Mouse (Mus musculus): ENCODE measurements at regions not wholly inside any gene's neighbourhood (a gene's known extent, or its start where the extent isn't known, plus 50 kb on each side); places are given as distances from the start of the nearest gene placed in this dataset.

GRCm38 (mm10) chr2:3890462-3890861 lies 127.1 kb upstream of the Frmd4a start:
- DNase-seq (ENCODE audit: extremely low read depth), result no peak
- no peak overlapping the region for H3K27ac ChIP-seq (ENCODE audit: insufficient read depth, low read depth)
- H3K4me2 ChIP-seq (ENCODE audit: insufficient read depth, low read depth, poor library complexity, severe bottlenecking), result no peak overlapping the region
- in situ Hi-C loops (cut with MboI; ENCODE audit: low pct_ligation_motif_present, low pct_unique_long_range_greater_than_20kb, low sequenced_read_pairs) (no loop called here), dilution Hi-C loops (cut with MboI; ENCODE audit: extremely low pct_ligation_motif_present, extremely low pct_unique_long_range_greater_than_20kb, low sequenced_read_pairs) (no loop called here)
- no peaks in the 10 kb centered on the region for H3K36me3 ChIP-seq (replicated peaks in 1 of 2; ENCODE audit: control insufficient read depth in 1 of 2, insufficient read depth in 1 of 2, low read length in 1 of 2)
- TF ChIP-seq NELFE (IDR thresholded peaks at IDR 0.05; ENCODE audit: low read depth, low read length) (no peak), MAZ (IDR thresholded peaks at IDR 0.05; ENCODE audit: low read depth, low read length) (no peak), SIN3A (IDR thresholded peaks at IDR 0.05; ENCODE audit: low read length) (no peak), MXI1 (IDR thresholded peaks at IDR 0.05; ENCODE audit: low read depth, low read length) (no peak), RAD21 (IDR thresholded peaks at IDR 0.05; ENCODE audit: low read depth, low read length) (no peak), UBTF (IDR thresholded peaks at IDR 0.05; ENCODE audit: low read depth, low read length) (no peak), ELF1 (IDR thresholded peaks at IDR 0.05; ENCODE audit: low read depth, low read length) (no peak), ZC3H11A (IDR thresholded peaks at IDR 0.05; ENCODE audit: low read depth, low read length) (no peak), TCF12 (IDR thresholded peaks at IDR 0.05; ENCODE audit: low read depth, low read length) (no peak), JUN (IDR thresholded peaks at IDR 0.05; ENCODE audit: insufficient read depth, low read depth, low read length) (no peak), BHLHE40 (IDR thresholded peaks at IDR 0.05; ENCODE audit: low read depth, low read length) (no peak)
- H3K4me1 ChIP-seq (ENCODE audit: control insufficient read depth in 1 of 2, insufficient read depth in 2 of 2), result 0 out of 4 replicates have a peak, but pooled peaks cover 0 to 3% of the 10 kb centered on the region in 2 experiments
- H3K27me3 ChIP-seq (replicated peaks), result no peaks in the 10 kb centered on the region
- H3K9ac ChIP-seq (ENCODE audit: insufficient read depth, low read depth), result no peak overlapping the region
- no peaks in the 10 kb centered on the region for H3K9me3 ChIP-seq (replicated peaks; ENCODE audit: low read length)
- 0 out of 2 replicates have a peak, but pooled peaks cover 2% of the 10 kb centered on the region for H3K79me2 ChIP-seq (replicated peaks; ENCODE audit: control insufficient read depth, extremely low read depth, insufficient read depth, poor library complexity, severe bottlenecking)
- H3K4me3 ChIP-seq (replicated peaks in 1 of 3; ENCODE audit: low read depth in 2 of 3, low read length in 2 of 3, poor library complexity in 1 of 3), result no peak overlapping the region

GRCm38 (mm10) chr2:3907026-3907425 lies 110.5 kb upstream of the Frmd4a start:
- Histone ChIP-seq H3K4me1 (ENCODE audit: control insufficient read depth in 1 of 2, insufficient read depth in 2 of 2) (0 out of 4 replicates have a peak, but pooled peaks cover 0 to 6% of the 10 kb centered on the region in 2 experiments), H3K79me2 (replicated peaks; ENCODE audit: control insufficient read depth, extremely low read depth, insufficient read depth, poor library complexity, severe bottlenecking) (no peaks in the 10 kb centered on the region), H3K27me3 (replicated peaks) (no peaks in the 10 kb centered on the region), H3K4me2 (ENCODE audit: insufficient read depth, low read depth, poor library complexity, severe bottlenecking) (no peak overlapping the region), H3K27ac (ENCODE audit: insufficient read depth, low read depth) (no peak overlapping the region), H3K36me3 (replicated peaks in 1 of 2; ENCODE audit: control insufficient read depth in 1 of 2, insufficient read depth in 1 of 2, low read length in 1 of 2) (no peaks in the 10 kb centered on the region), H3K9me3 (replicated peaks; ENCODE audit: low read length) (no peaks in the 10 kb centered on the region), H3K9ac (ENCODE audit: insufficient read depth, low read depth) (no peak overlapping the region), H3K4me3 (replicated peaks in 1 of 3; ENCODE audit: low read depth in 2 of 3, low read length in 2 of 3, poor library complexity in 1 of 3) (no peak overlapping the region)
- no peak for TF ChIP-seq CHD2 (IDR thresholded peaks at IDR 0.05; ENCODE audit: low read length)
- TF ChIP-seq CTCF (conservative IDR thresholded peaks at IDR 0.05 in 1 of 2, IDR thresholded peaks at IDR 0.05 in 1 of 2; ENCODE audit: low read depth in 2 of 2, low read length in 2 of 2), result no peak
- TF ChIP-seq ZNF384 (IDR thresholded peaks at IDR 0.05; ENCODE audit: low read depth, low read length), result no peak
- in situ Hi-C loops (cut with MboI; ENCODE audit: low pct_ligation_motif_present, low pct_unique_long_range_greater_than_20kb, low sequenced_read_pairs), result no loop called here
- DNase-seq (ENCODE audit: extremely low read depth), result no peak
- dilution Hi-C loops (cut with MboI; ENCODE audit: extremely low pct_ligation_motif_present, extremely low pct_unique_long_range_greater_than_20kb, low sequenced_read_pairs), result no loop called here

GRCm38 (mm10) chr2:3908192-3908591 lies 109.3 kb upstream of the Frmd4a start:
- H3K36me3 ChIP-seq (replicated peaks in 1 of 2; ENCODE audit: control insufficient read depth in 1 of 2, insufficient read depth in 1 of 2, low read length in 1 of 2), result no peaks in the 10 kb centered on the region
- 0 out of 4 replicates have a peak, but pooled peaks cover 0 to 6% of the 10 kb centered on the region in 2 experiments for H3K4me1 ChIP-seq (ENCODE audit: control insufficient read depth in 1 of 2, insufficient read depth in 2 of 2)
- DNase-seq (ENCODE audit: extremely low read depth), result no peak
- H3K4me3 ChIP-seq (replicated peaks in 1 of 3; ENCODE audit: low read depth in 2 of 3, low read length in 2 of 3, poor library complexity in 1 of 3), result no peak overlapping the region
- in situ Hi-C loops (cut with MboI; ENCODE audit: low pct_ligation_motif_present, low pct_unique_long_range_greater_than_20kb, low sequenced_read_pairs) (no loop called here), dilution Hi-C loops (cut with MboI; ENCODE audit: extremely low pct_ligation_motif_present, extremely low pct_unique_long_range_greater_than_20kb, low sequenced_read_pairs) (no loop called here)
- H3K79me2 ChIP-seq (replicated peaks; ENCODE audit: control insufficient read depth, extremely low read depth, insufficient read depth, poor library complexity, severe bottlenecking), result no peaks in the 10 kb centered on the region
- TF ChIP-seq MAX (IDR thresholded peaks at IDR 0.05; ENCODE audit: low read length) (no peak), NRF1 (IDR thresholded peaks at IDR 0.05; ENCODE audit: low read depth, low read length) (no peak), SIN3A (IDR thresholded peaks at IDR 0.05; ENCODE audit: low read length) (no peak), KAT2A (IDR thresholded peaks at IDR 0.05; ENCODE audit: insufficient replicate concordance, low read length) (no peak), HCFC1 (IDR thresholded peaks at IDR 0.05; ENCODE audit: low read depth, low read length) (no peak), USF2 (conservative IDR thresholded peaks at IDR 0.05; ENCODE audit: low read depth, low read length) (no peak), NELFE (IDR thresholded peaks at IDR 0.05; ENCODE audit: low read depth, low read length) (no peak), PAX5 (IDR thresholded peaks at IDR 0.05; ENCODE audit: low read length) (no peak)
- H3K9ac ChIP-seq (ENCODE audit: insufficient read depth, low read depth), result no peak overlapping the region
- H3K9me3 ChIP-seq (replicated peaks; ENCODE audit: low read length), result no peaks in the 10 kb centered on the region
- no peak overlapping the region for H3K4me2 ChIP-seq (ENCODE audit: insufficient read depth, low read depth, poor library complexity, severe bottlenecking)
- no peak overlapping the region for H3K27ac ChIP-seq (ENCODE audit: insufficient read depth, low read depth)
- no peaks in the 10 kb centered on the region for H3K27me3 ChIP-seq (replicated peaks)

Data from CH12.LX (cell line).